8 mouse cellular contexts compared by ENCODE assay signal in genomic region chr8:12502321-12502775, GRCm38 (mm10).
DNase-seq lines count a peak whose midpoint lies in the region; ATAC-seq lines count a peak whose summit lies in the region.
"Had no signal": no experiment of that assay in that cellular context is flagged by ENCODE, and none has a peak within 500 bp of the region (broad histone marks: within the 10 kb centered on the region; RNA-seq: fewer than 3 reads in every experiment).

No protein-coding gene starts in this region.

- DNase-seq in ES-CJ7 (ENCODE audit: low read depth, low spot score): peak; percentile 95
- DNase-seq in R1 (ENCODE audit: low read depth, low spot score): peak; percentile 96
- DNase-seq in lung, postnatal 10 days: peak; percentile 6
- peak; percentile 15 for DNase-seq in yolk sac, embryonic 10.5 days (ENCODE audit: low spot score)
- no peak for DNase-seq in layer of hippocampus, adult 9-10 months (ENCODE audit: low spot score)

- H3K9ac ChIP-seq in hindbrain, embryonic 13.5 days: peak overlapping the region; percentile 49
- H3K9ac ChIP-seq: liver, embryonic 15.5 days had no signal

- no peaks in the 10 kb centered on the region for H3K9me3 ChIP-seq in hindbrain, embryonic 13.5 days
- H3K9me3 ChIP-seq: liver, embryonic 15.5 days had no signal

- no peak overlapping the region for H3K27ac ChIP-seq in hindbrain, embryonic 13.5 days
- H3K27ac ChIP-seq: liver, embryonic 15.5 days had no signal

- H3K36me3 ChIP-seq in hindbrain, embryonic 13.5 days: no peaks in the 10 kb centered on the region
- H3K36me3 ChIP-seq: liver, embryonic 15.5 days had no signal

- under 1% methylated on average over 22 of the region's 22 CpGs for WGBS in hindbrain, embryonic 13.5 days

- peak overlapping the region; percentile 33 for H3K4me3 ChIP-seq in hindbrain, embryonic 13.5 days
- H3K4me3 ChIP-seq: liver, embryonic 15.5 days had no signal

- peaks cover 81% of the 10 kb centered on the region for H3K27me3 ChIP-seq in hindbrain, embryonic 13.5 days

- peaks cover 35% of the 10 kb centered on the region for H3K4me1 ChIP-seq in hindbrain, embryonic 13.5 days (replicated peaks)
- H3K4me1 ChIP-seq: liver, embryonic 15.5 days had no signal

- H3K4me2 ChIP-seq in hindbrain, embryonic 13.5 days: peak overlapping the region; percentile 53
- H3K4me2 ChIP-seq: liver, embryonic 15.5 days had no signal

- ATAC-seq in hindbrain, embryonic 13.5 days (ENCODE audit: low FRiP score): peak; percentile 71
- no peak for ATAC-seq in granulocyte monocyte progenitor cell, adult 5-6 weeks (replicated peaks; ENCODE audit: poor library complexity, severe bottlenecking)
